Mouse (Mus musculus) intestine, embryonic 16.5 days (tissue): ENCODE data around the gene Prnd. TPM values are rescaled to one million over a fixed set of nuclear protein-coding genes. Genes with fewer than 3 reads are reported as not detected.

Experiments
- ATAC-seq: fragments of 200-750 bp; cut with Nextera tagmentation; 2 replicates; pipeline ENCODE4 v1.8.0; 2017; ENCODE audit warnings: moderate TSS enrichment, moderate library complexity
- H3K27ac ChIP-seq: fragments of 300-500 bp; sonication (generic); 2 replicates; pipeline ENCODE4 v1.5.1; 2014; ENCODE audit warnings: mild to moderate bottlenecking, low read length
- H3K27me3 ChIP-seq: fragments of 300-500 bp; sonication (generic); replicated peaks from 2 replicates; pipeline ENCODE4 v1.6.1; 2014; ENCODE audit warnings: low read length, control low read depth, mixed read lengths; ENCODE audit not compliant: control insufficient read depth, insufficient read depth
- H3K36me3 ChIP-seq: fragments of 300-500 bp; sonication (generic); 2 replicates; pipeline ENCODE4 v1.6.1; 2014; ENCODE audit warnings: low read length, control low read depth; ENCODE audit not compliant: control insufficient read depth, insufficient read depth
- H3K4me1 ChIP-seq: fragments of 300-500 bp; sonication (generic); 2 replicates; pipeline ENCODE4 v1.6.1; 2014; ENCODE audit warnings: low read length, control low read depth, mixed read lengths; ENCODE audit not compliant: control insufficient read depth, insufficient read depth
- H3K4me2 ChIP-seq: fragments of 300-500 bp; sonication (generic); 2 replicates; pipeline ENCODE4 v1.6.1; 2014; ENCODE audit warnings: low read depth, low read length, control low read depth
- H3K4me3 ChIP-seq: fragments of 300-500 bp; sonication (generic); 2 replicates; pipeline ENCODE4 v1.5.1; 2014; ENCODE audit warnings: mild to moderate bottlenecking, low read length
- H3K9ac ChIP-seq: fragments of 300-500 bp; sonication (generic); 2 replicates; pipeline ENCODE4 v1.6.1; 2014; ENCODE audit warnings: low read depth, low read length
- H3K9me3 ChIP-seq: fragments of 300-500 bp; sonication (generic); 2 replicates; pipeline ENCODE4 v1.6.1; 2016; ENCODE audit warnings: low read length, control low read depth; ENCODE audit not compliant: control insufficient read depth
- WGBS: fragments of 180-500 bp; shearing (Covaris S2); extraction: QIAGEN DNeasy Blood & Tissue Kit; methylation state at CpG from one replicate; pipeline ENCODE4 v1.1.7; 2014; 5-methylcytosine and 5-hydroxymethylcytosine counted together
- polyA plus RNA-seq: library from polyadenylated mRNA; unstranded; fragments of >200 nt; fragmentation: Nextera tagmentation; extraction: Ambion mirVana; gene quantifications from 2 replicates; pipeline ENCODE4 v1.2.1, GENCODE M21; 2015

The Prnd gene
- polyA plus RNA-seq, 1 experiment from 2014 or later, result 28.8 TPM

DNA sequence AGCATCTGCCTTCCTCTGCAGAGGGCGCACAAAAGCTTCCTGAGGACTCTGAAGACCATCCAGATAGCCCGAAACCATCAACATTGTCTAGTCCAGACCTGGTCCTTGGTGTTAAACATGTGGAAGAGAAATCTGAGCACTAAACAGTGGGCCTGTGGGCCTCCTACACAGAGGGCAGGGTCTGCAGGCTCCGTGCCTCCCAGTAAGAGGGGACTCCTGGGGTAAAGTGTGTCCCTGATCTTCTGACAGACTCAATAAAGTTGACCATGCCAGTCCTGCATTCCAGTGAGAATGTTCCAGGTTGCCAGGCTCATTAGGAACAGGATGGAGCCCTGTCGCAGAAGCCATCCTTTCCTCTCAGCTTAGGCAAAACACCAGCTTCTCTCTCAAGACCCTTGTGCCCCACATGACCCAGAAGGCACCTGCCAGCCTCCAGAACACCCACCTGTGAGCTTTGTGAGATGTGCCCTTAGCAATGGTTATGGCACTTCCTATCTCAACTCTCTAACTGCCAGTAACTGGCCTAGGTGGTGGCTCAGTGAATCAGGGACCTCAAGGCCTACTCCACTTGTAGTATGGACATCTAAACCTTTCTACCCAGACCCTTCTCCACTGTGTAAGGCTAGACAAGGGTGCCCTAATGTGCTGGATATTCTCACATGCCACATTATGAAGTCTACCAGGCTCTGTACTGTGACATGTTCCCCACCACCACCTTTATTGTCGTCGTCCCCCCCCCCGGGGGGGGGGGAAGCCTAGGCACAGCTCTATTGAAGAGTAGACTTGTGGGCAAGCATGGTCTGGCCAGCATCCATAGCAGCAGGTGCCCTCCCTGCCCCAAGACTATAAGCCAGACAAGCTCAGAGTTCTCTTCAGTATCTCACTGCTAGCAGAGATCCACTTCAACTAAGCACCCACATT lies 5.9 kb downstream of the Prnd start:
- ATAC-seq, result no peak
- Histone ChIP-seq H3K9ac (no peak overlapping the region), H3K9me3 (no peaks in the 10 kb centered on the region), H3K4me3 (no peak overlapping the region), H3K4me2 (no peak overlapping the region), H3K4me1 (peaks cover 3% of the 10 kb centered on the region; the same call in 1 of the 2 replicates), H3K36me3 (no peaks in the 10 kb centered on the region), H3K27me3 (peaks cover 17% of the 10 kb centered on the region; the same call in 1 of the 2 replicates), H3K27ac (no peak overlapping the region)
- 78% methylated on average over 7 of the region's 7 CpGs for WGBS

DNA sequence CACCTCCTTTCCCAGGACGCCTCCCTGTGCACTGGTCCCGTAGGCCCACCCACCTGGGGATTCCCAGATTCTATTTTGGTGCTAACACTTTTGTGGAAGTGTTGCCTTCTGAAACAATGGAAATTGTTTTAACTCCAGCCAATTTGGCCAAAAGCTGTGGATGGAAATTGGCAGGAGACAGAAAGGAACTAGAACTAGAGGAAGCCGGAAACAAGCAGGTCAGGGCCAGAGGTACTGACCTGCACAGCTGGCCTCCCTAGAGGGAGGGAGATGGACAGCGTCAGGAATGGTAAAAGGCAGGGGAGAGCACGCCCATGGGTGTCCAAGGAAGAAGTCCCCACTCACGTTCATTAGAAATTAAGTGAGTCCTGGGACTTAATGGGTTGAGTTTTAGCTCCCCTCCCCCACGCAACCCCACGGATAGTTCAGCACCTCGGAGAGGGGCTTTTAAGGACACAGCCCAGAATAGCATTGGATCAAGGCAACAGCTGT lies 7.1 kb downstream of the Prnd start:
- H3K9ac ChIP-seq, result no peak overlapping the region
- peaks cover 3% of the 10 kb centered on the region; the same call in 1 of the 2 replicates for H3K4me1 ChIP-seq
- no peak overlapping the region for H3K27ac ChIP-seq
- peaks cover 12% of the 10 kb centered on the region; the same call in 1 of the 2 replicates for H3K27me3 ChIP-seq
- H3K36me3 ChIP-seq, result no peaks in the 10 kb centered on the region
- WGBS, result 53% methylated on average over 9 of the region's 9 CpGs
- no peak overlapping the region for H3K4me2 ChIP-seq
- H3K4me3 ChIP-seq, result no peak overlapping the region
- no peak for ATAC-seq
- H3K9me3 ChIP-seq, result no peaks in the 10 kb centered on the region

DNA sequence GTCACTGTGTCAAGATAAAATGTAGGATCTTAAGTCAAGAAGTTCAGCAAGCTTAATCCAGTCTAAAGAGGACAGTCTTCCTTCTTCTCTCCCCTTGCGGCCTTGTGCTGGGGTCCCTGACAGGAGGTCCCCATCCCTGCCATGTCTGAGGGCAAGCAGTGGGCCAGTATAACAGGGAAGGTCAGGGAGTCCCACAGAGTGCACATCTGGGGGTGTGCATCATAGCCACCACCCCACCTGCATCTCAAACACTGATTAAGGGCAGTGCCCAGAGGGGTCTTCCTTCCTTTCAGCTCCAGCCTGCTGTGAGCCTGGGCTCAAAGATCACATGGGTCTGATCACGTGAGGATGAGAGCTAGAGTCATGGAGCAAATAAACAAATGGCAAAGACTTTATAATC lies 11.0 kb downstream of the Prnd start:
- WGBS, result 69% methylated on average over 2 of the region's 2 CpGs
- Histone ChIP-seq H3K4me2 (no peak overlapping the region), H3K9me3 (no peaks in the 10 kb centered on the region), H3K9ac (no peak overlapping the region), H3K4me1 (no peaks in the 10 kb centered on the region), H3K27me3 (no peaks in the 10 kb centered on the region), H3K27ac (no peak overlapping the region), H3K4me3 (no peak overlapping the region), H3K36me3 (no peaks in the 10 kb centered on the region)
- no peak for ATAC-seq

DNA sequence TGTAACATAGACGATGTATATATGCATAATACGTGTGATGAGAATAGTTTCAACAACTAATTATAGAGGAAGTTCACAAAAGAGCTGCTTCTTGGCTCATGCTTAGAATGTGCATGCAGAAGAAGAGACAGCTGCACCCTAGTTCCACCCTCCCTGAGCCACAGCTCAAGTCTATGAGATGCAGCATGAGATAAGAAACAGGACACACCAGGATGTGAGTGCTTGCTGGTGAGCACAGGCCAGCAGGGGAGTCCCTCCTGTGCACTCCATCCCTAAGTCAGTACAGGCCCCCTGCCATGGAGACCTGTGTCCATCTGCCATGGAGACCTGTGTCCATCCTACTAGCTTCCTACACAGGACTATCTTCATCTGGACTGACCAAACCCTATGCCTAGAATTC lies 19.9 kb downstream of the Prnd start:
- H3K36me3 ChIP-seq, result no peaks in the 10 kb centered on the region
- no peak for ATAC-seq
- no peaks in the 10 kb centered on the region for H3K27me3 ChIP-seq
- H3K4me1 ChIP-seq, result no peaks in the 10 kb centered on the region
- H3K9me3 ChIP-seq, result no peaks in the 10 kb centered on the region
- H3K27ac ChIP-seq, result no peak overlapping the region
- H3K4me3 ChIP-seq, result no peak overlapping the region
- WGBS, result 95% methylated on average over 2 of the region's 2 CpGs
- no peak overlapping the region for H3K9ac ChIP-seq
- no peak overlapping the region for H3K4me2 ChIP-seq

DNA sequence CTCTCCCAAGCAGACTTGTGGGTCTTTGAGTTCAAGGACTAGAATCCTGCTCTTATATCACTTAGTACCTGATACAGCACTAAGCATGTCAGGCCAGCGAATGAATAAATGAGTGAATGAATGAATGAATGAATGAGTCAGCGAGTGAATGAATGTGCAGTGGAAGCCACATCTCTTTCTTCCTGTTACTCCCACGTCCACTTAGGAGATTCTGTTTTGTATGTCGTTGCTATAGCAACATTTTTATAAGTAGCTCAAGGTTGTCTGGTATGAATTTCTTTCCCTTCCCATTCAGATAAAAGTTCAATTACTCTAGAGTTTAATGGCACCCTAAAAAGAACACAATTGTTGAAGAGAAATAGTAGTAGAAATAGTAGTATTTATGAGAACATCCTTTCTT lies 20.4 kb downstream of the Prnd start:
- Histone ChIP-seq H3K4me1 (no peaks in the 10 kb centered on the region), H3K9me3 (no peaks in the 10 kb centered on the region), H3K9ac (no peak overlapping the region), H3K4me3 (no peak overlapping the region), H3K4me2 (no peak overlapping the region), H3K36me3 (no peaks in the 10 kb centered on the region), H3K27me3 (no peaks in the 10 kb centered on the region), H3K27ac (no peak overlapping the region)
- 75% methylated on average over 4 of the region's 4 CpGs for WGBS
- no peak for ATAC-seq

DNA sequence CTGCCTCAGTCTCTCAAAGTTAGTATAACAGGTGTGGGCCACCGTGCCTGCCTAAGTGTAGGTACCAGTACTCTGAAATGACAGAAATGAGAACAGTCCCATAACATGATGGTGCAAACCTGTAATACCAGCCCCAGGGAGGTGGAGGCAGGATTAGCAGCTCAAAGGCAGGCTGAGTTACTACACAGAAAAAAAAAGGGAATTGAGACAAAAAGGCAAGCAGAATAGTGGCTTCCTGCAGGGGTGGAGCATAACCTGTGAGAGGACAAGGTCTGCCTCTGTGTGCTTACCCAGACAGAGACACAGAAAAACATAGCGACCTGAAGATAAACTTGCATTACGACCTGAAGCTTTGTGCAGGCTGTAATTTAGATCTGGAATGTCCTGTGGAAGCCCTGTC lies 26.0 kb downstream of the Prnd start:
- Histone ChIP-seq H3K36me3 (no peaks in the 10 kb centered on the region), H3K4me1 (no peaks in the 10 kb centered on the region), H3K4me3 (no peak overlapping the region), H3K4me2 (no peak overlapping the region), H3K27ac (no peak overlapping the region), H3K9me3 (no peaks in the 10 kb centered on the region), H3K9ac (no peak overlapping the region), H3K27me3 (no peaks in the 10 kb centered on the region)
- no peak for ATAC-seq
- whole genome bisulfite sequencing, result 57% methylated on average over 3 of the region's 3 CpGs

DNA sequence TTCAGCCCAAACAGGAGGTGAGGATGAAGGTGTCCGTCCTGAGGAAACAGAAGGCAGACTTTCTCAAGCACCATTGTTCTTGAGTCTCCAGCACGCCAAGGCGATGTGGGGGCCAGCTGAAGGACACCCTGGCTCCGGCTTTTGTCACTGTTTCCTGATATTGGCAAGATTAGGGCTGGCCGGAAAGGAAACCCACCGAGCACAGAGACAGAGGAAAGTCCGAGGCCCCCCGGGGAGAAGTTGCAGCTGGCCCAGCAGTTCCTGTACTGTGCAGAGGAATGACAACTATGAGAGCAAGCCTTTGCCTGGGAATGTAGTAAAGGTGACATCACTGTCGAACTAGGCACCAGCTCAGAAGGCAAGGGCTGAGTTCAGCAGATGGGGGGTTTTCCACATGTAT lies 30.2 kb downstream of the Prnd start:
- H3K36me3 ChIP-seq, result no peaks in the 10 kb centered on the region
- no peak overlapping the region for H3K4me3 ChIP-seq
- H3K9ac ChIP-seq, result peak overlapping the region; percentile 11; the same call in 1 of the 2 replicates
- no peaks in the 10 kb centered on the region for H3K4me1 ChIP-seq
- 37% methylated on average over 9 of the region's 9 CpGs for WGBS
- no peaks in the 10 kb centered on the region for H3K27me3 ChIP-seq
- peak; percentile 73 for ATAC-seq
- H3K4me2 ChIP-seq, result no peak overlapping the region
- H3K27ac ChIP-seq, result peak overlapping the region; percentile 25; the same call in 1 of the 2 replicates
- H3K9me3 ChIP-seq, result no peaks in the 10 kb centered on the region

DNA sequence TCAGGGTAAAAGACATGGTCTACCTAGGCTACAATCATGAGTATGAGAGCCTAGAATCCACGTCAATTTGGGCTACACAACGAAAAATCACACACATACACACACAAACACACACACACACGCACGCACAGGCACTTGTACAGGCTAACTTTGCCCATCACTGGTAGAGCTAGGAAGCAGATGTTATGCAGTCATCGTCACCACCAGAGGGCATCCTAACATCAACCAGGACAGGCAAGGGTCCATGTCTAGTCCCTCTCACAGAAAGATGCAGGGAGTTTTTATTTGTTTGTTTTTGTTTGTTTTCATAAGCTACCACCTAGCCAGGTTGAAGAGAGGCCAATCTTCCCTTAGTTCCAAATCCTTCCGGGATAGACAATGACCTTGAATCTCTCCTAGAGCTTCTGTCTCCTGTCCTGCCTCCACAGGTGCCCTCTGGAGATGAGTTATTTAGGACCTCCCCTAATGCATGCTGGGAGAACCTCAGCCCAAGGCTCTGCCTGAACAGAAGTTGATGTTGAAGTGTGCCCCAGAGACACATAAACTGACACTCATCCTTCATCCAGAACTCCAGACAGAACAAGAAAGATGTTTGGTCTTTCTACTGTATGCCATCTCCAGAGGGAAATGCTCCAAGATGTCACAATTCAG lies 32.0 kb downstream of the Prnd start:
- 12% methylated on average over 6 of the region's 6 CpGs for WGBS
- Histone ChIP-seq H3K9me3 (no peaks in the 10 kb centered on the region), H3K36me3 (no peaks in the 10 kb centered on the region), H3K9ac (no peak overlapping the region), H3K27me3 (no peaks in the 10 kb centered on the region), H3K27ac (no peak overlapping the region), H3K4me3 (no peak overlapping the region), H3K4me2 (no peak overlapping the region), H3K4me1 (no peaks in the 10 kb centered on the region)
- ATAC-seq, result peak; percentile 68

DNA sequence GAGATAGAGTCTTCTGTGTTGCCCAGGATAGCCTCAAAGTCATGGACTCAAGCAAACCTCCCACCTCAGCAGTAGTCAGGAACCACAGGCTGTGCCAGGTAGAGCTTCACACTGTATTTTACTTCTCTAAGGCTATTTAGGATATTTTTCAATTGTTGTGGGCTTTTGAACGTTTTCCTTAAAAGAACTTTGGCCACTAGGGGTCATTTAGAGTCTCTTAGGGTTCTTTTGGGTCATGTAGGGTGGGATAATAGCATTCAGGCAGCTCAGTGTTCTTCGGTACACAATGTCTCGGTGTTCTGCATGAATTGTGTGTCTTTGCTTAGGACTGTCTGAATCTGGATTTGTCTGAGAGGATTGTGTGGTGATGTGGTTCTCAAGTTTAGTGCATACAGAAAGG lies 37.3 kb downstream of the Prnd start:
- WGBS, result 47% methylated on average over 3 of the region's 3 CpGs
- no peak for ATAC-seq
- H3K4me3 ChIP-seq, result no peak overlapping the region

More for the DNA sequence above, 37.3 kb downstream of the Prnd start:
- no peak overlapping the region for H3K4me2 ChIP-seq
- no peaks in the 10 kb centered on the region for H3K27me3 ChIP-seq
- H3K27ac ChIP-seq, result no peak overlapping the region
- H3K9ac ChIP-seq, result no peak overlapping the region
- no peaks in the 10 kb centered on the region for H3K9me3 ChIP-seq
- H3K4me1 ChIP-seq, result no peaks in the 10 kb centered on the region
- H3K36me3 ChIP-seq, result no peaks in the 10 kb centered on the region
